Mouse (Mus musculus) olfactory bulb, adult 2 months (tissue): Measurements from ENCODE around the gene Tacc3. TPM values are rescaled to one million over a fixed set of nuclear protein-coding genes. Genes with fewer than 3 reads are reported as not detected.

ENCODE experiments used
- H3K27ac ChIP-seq: fragments of 200-500 bp; 2 replicates; pipeline ENCODE4 v1.5.1; 2012; ENCODE audit warnings: low read depth, low read length; ENCODE audit not compliant: insufficient read depth
- H3K4me1 ChIP-seq: fragments of 200-500 bp; 2 replicates; pipeline ENCODE4 v1.6.1; 2012; ENCODE audit warnings: low read length; ENCODE audit not compliant: control insufficient read depth, insufficient read depth
- H3K4me3 ChIP-seq: fragments of 200-500 bp; 2 replicates; pipeline ENCODE4 v1.5.1; 2012; ENCODE audit warnings: mild to moderate bottlenecking, low read depth, low read length, moderate library complexity; ENCODE audit not compliant: insufficient read depth
- CTCF ChIP-seq: fragments of 200-500 bp; IDR thresholded peaks from 2 replicates; pipeline ENCODE4 v1.5.1; 2012; ENCODE audit warnings: low read depth, mild to moderate bottlenecking, low read length, moderate library complexity; ENCODE audit not compliant: insufficient read depth
- POLR2A ChIP-seq: fragments of 200-500 bp; IDR thresholded peaks from 2 replicates; pipeline ENCODE4 v1.6.1; 2012; ENCODE audit warnings: mild to moderate bottlenecking, low read depth, low read length, moderate library complexity; ENCODE audit not compliant: insufficient read depth
- WGBS: fragments of 180-500 bp; shearing (Covaris S2); methylation state at CpG from one replicate; pipeline ENCODE4 v1.1.7; 2018; 5-methylcytosine and 5-hydroxymethylcytosine counted together
- polyA plus RNA-seq: library from polyadenylated mRNA; stranded (reverse); fragments of >200 nt; gene quantifications from 2 replicates; pipeline ENCODE4 v1.2.4, GENCODE M21; 2012; ENCODE audit warnings: low replicate concordance; ENCODE audit not compliant: missing spikeins, insufficient read depth, insufficient read length

The Tacc3 gene
- not detected in 2 replicates for polyA plus RNA-seq

- under 1% methylated on average over 60 of the region's 60 CpGs for WGBS
- peaks cover 16% of the 10 kb centered on the region for H3K4me1 ChIP-seq
- peak within 1 kb of the TSS; percentile 98 for H3K27ac ChIP-seq
- peak within 1 kb of the TSS; percentile 65 for H3K4me3 ChIP-seq
- TF ChIP-seq CTCF (no peak), POLR2A (peak; percentile 42; the same call in 1 of the 2 replicates)
These were observed at the start of gene Tacc3, which contains the start of gene Tmem129 for GRCm38 (mm10) chr5:33657787-33658663. Gene Tacc3, plus strand, starts transcription at chr5:33658128. Gene Tmem129, minus strand, starts transcription at chr5:33658416.

- TF ChIP-seq CTCF (no peak), POLR2A (no peak)
- whole genome bisulfite sequencing = 95% methylated on average over 1 of the region's 1 CpGs
- no peak overlapping the region for H3K4me3 ChIP-seq
- H3K4me1 ChIP-seq = no peaks in the 10 kb centered on the region
- no peak overlapping the region for H3K27ac ChIP-seq
These were observed 48.7 kb upstream of the Tacc3 start for GRCm38 (mm10) chr5:33609226-33609625.

GRCm38 (mm10) chr5:33611795-33612194 lies 46.1 kb upstream of the Tacc3 start:
- no peak overlapping the region for H3K27ac ChIP-seq
- H3K4me3 ChIP-seq = no peak overlapping the region
- H3K4me1 ChIP-seq = no peaks in the 10 kb centered on the region
- TF ChIP-seq POLR2A (no peak), CTCF (no peak)
- WGBS = 87% methylated on average over 1 of the region's 1 CpGs

- Histone ChIP-seq H3K27ac (no peak overlapping the region), H3K4me1 (no peaks in the 10 kb centered on the region), H3K4me3 (no peak overlapping the region)
- TF ChIP-seq POLR2A = no peak
- TF ChIP-seq CTCF = no peak
- 93% methylated on average over 6 of the region's 6 CpGs for WGBS
These were observed 43.5 kb upstream of the Tacc3 start for GRCm38 (mm10) chr5:33614391-33614790.

GRCm38 (mm10) chr5:33622671-33623070 lies 35.3 kb upstream of the Tacc3 start:
- Histone ChIP-seq H3K4me3 (no peak overlapping the region), H3K4me1 (no peaks in the 10 kb centered on the region), H3K27ac (no peak overlapping the region)
- 61% methylated on average over 2 of the region's 2 CpGs for WGBS
- TF ChIP-seq CTCF (no peak), POLR2A (no peak)

- Histone ChIP-seq H3K27ac (no peak overlapping the region), H3K4me3 (no peak overlapping the region), H3K4me1 (no peaks in the 10 kb centered on the region)
- 78% methylated on average over 3 of the region's 3 CpGs for WGBS
- TF ChIP-seq POLR2A = no peak
- no peak for TF ChIP-seq CTCF
These were observed 34.2 kb upstream of the Tacc3 start for GRCm38 (mm10) chr5:33623766-33624165.

GRCm38 (mm10) chr5:33627968-33628367 lies 30.0 kb upstream of the Tacc3 start:
- H3K4me3 ChIP-seq = no peak overlapping the region
- 27% methylated on average over 4 of the region's 4 CpGs for WGBS
- no peak for TF ChIP-seq CTCF
- TF ChIP-seq POLR2A = no peak
- peaks cover 7% of the 10 kb centered on the region for H3K4me1 ChIP-seq
- no peak overlapping the region for H3K27ac ChIP-seq

- TF ChIP-seq POLR2A (no peak), CTCF (no peak)
- Histone ChIP-seq H3K4me3 (peak overlapping the region; percentile 88), H3K27ac (peak overlapping the region; percentile 83), H3K4me1 (peaks cover 7% of the 10 kb centered on the region)
- WGBS = under 1% methylated on average over 24 of the region's 24 CpGs
These were observed 29.1 kb upstream of the Tacc3 start for GRCm38 (mm10) chr5:33628820-33629300.

- WGBS = under 1% methylated on average over 97 of the region's 99 CpGs
- TF ChIP-seq POLR2A (peak; percentile 88), CTCF (no peak)
- Histone ChIP-seq H3K27ac (peak within 1 kb of the TSS; percentile 83), H3K4me3 (peak within 1 kb of the TSS; percentile 88), H3K4me1 (peaks cover 7% of the 10 kb centered on the region)
These were observed 28.5 kb upstream of the Tacc3 start, which contains the start of the genes Fam53a and Gm9903 for GRCm38 (mm10) chr5:33629301-33629987. Gene Fam53a, minus strand, starts transcription at chr5:33629635. Gene Gm9903, plus strand, starts transcription at chr5:33629925.
